ENCODE assay signal across 8 mouse cellular contexts in the genomic region with DNA sequence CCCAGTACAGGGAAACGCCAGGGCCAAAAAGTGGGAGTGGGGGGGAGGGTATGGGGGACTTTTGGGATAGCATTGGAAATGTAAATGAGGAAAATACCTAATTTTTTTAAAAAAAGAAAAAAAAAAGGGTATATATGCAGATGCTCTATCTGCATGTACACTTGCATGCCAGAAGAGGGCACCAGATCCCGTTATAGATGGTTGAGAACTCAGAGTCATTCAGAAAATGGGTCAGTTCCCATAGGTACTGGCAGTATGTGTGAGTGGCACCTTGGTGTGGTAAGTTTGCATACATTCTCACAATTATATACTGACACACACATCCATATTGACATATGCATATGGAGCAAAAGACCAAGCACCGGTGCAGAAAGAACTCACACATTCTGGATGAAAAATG. TPM values are rescaled to one million over a fixed set of nuclear protein-coding genes. Genes with fewer than 3 reads are reported as not detected.
DNase-seq lines count a peak whose midpoint lies in the region; ATAC-seq lines count a peak whose summit lies in the region.
"Not testable (repeated sequence)": the region's sequence is repeated elsewhere in the genome, so short reads cannot be mapped to it uniquely, and the experiment has no call there.

No protein-coding gene starts in this region.

- DNase-seq in CD4-positive helper T cell, adult 2 months (ENCODE audit: low read depth, low spot score), result peak; percentile 64
- peak; percentile 59 for DNase-seq in adipocyte (ENCODE audit: low spot score)
- DNase-seq in cerebellum, adult 9-10 months, result peak; percentile 59
- DNase-seq in frontal cortex, postnatal 36 days (ENCODE audit: low spot score in 2 of 2), result peak; percentile 29 to 52
- DNase-seq in intestine, embryonic 14.5 days (ENCODE audit: low spot score), result peak; percentile 67
- peak; percentile 36 for DNase-seq in left cerebral cortex, postnatal 4 days
- DNase-seq in midbrain, embryonic 14.5 days, result peak; percentile 75
- peak; percentile 51 to 79 for DNase-seq in spleen, postnatal 4 days (ENCODE audit: low spot score in 2 of 2)

- H3K27ac ChIP-seq in intestine, embryonic 14.5 days (ENCODE audit: low read depth); midbrain, embryonic 14.5 days (replicated peaks; ENCODE audit: low read depth, low read length): not testable (repeated sequence)

- not testable (repeated sequence) for H3K9me3 ChIP-seq in intestine, embryonic 14.5 days (ENCODE audit: control insufficient read depth, low read length); midbrain, embryonic 14.5 days (ENCODE audit: control insufficient read depth, low read length)

- intact Hi-C loops in left cerebral cortex, postnatal 4 days (cut with DNase I), result not testable (repeated sequence)

- ATAC-seq in intestine, embryonic 14.5 days (replicated peaks; ENCODE audit: low FRiP score, low TSS enrichment, low read depth); midbrain, embryonic 14.5 days (ENCODE audit: low FRiP score, low TSS enrichment): not testable (repeated sequence)

- not testable (repeated sequence) for H3K36me3 ChIP-seq in intestine, embryonic 14.5 days (ENCODE audit: control insufficient read depth, insufficient read depth, low read length); midbrain, embryonic 14.5 days (ENCODE audit: control insufficient read depth, insufficient read depth, low read length)

- WGBS in intestine, embryonic 14.5 days, result 26% methylated on average over 3 of the region's 3 CpGs
- 28% methylated on average over 3 of the region's 3 CpGs for WGBS in midbrain, embryonic 14.5 days

- H3K9ac ChIP-seq in intestine, embryonic 14.5 days (ENCODE audit: low read length); midbrain, embryonic 14.5 days (replicated peaks; ENCODE audit: low read length): not testable (repeated sequence)

- H3K27me3 ChIP-seq in intestine, embryonic 14.5 days (replicated peaks; ENCODE audit: control insufficient read depth, insufficient read depth, low read length); midbrain, embryonic 14.5 days (ENCODE audit: control insufficient read depth, insufficient read depth, low read length): not testable (repeated sequence)

- not testable (repeated sequence) for H3K4me2 ChIP-seq in intestine, embryonic 14.5 days (ENCODE audit: low read length); midbrain, embryonic 14.5 days (ENCODE audit: low read length)

- not testable (repeated sequence) for H3K4me1 ChIP-seq in intestine, embryonic 14.5 days (replicated peaks; ENCODE audit: control insufficient read depth, insufficient read depth, low read length)
- H3K4me1 ChIP-seq in midbrain, embryonic 14.5 days (ENCODE audit: control insufficient read depth, insufficient read depth, low read length), result peaks cover 12% of the 10 kb centered on the region; the same call in 1 of the 2 replicates

- not testable (repeated sequence) for H3K4me3 ChIP-seq in intestine, embryonic 14.5 days (ENCODE audit: low read depth, low read length); midbrain, embryonic 14.5 days (replicated peaks; ENCODE audit: low read depth, low read length)

RNA-seq across cellular contexts. Expression of gene Snupn, which starts 3.2 kb away (rescaled TPM):
- polyA plus RNA-seq in intestine, embryonic 14.5 days (2014; fragmentation: Nextera tagmentation; extraction: Ambion mirVana), result 14.2 and 16.5 TPM in 2 replicates
- 10 to 100 TPM; 16.7 to 16.9 TPM for total RNA-seq in left cerebral cortex, postnatal 4 days (2021)
- 22.8 and 24.1 TPM in 2 replicates for polyA plus RNA-seq in midbrain, embryonic 14.5 days (2014; fragmentation: Nextera tagmentation; extraction: Ambion mirVana)

RNA-seq across cellular contexts. Expression of gene Imp3, which starts 10.2 kb away (rescaled TPM):
- 79.9 and 82.5 TPM in 2 replicates for polyA plus RNA-seq in intestine, embryonic 14.5 days (2014; fragmentation: Nextera tagmentation; extraction: Ambion mirVana)
- 10 to 100 TPM; 52.1 to 53.0 TPM for total RNA-seq in left cerebral cortex, postnatal 4 days (2021)
- polyA plus RNA-seq in midbrain, embryonic 14.5 days (2014; fragmentation: Nextera tagmentation; extraction: Ambion mirVana), result 69.6 and 84.5 TPM in 2 replicates

RNA-seq across cellular contexts. Expression of gene Snx33, which starts 19.3 kb away (rescaled TPM):
- 5.1 and 5.8 TPM in 2 replicates for polyA plus RNA-seq in intestine, embryonic 14.5 days (2014; fragmentation: Nextera tagmentation; extraction: Ambion mirVana)
- 1 to 10 TPM; 3.1 to 3.8 TPM for total RNA-seq in left cerebral cortex, postnatal 4 days (2021)
- 1.6 and 2.5 TPM in 2 replicates for polyA plus RNA-seq in midbrain, embryonic 14.5 days (2014; fragmentation: Nextera tagmentation; extraction: Ambion mirVana)

RNA-seq across cellular contexts. Expression of gene Ptpn9, which starts 47.2 kb away (rescaled TPM):
- 23.5 and 24.0 TPM in 2 replicates for polyA plus RNA-seq in intestine, embryonic 14.5 days (2014; fragmentation: Nextera tagmentation; extraction: Ambion mirVana)
- 10 to 100 TPM; 39.2 to 41.3 TPM for total RNA-seq in left cerebral cortex, postnatal 4 days (2021)
- polyA plus RNA-seq in midbrain, embryonic 14.5 days (2014; fragmentation: Nextera tagmentation; extraction: Ambion mirVana), result 28.2 and 35.3 TPM in 2 replicates
